Mouse (Mus musculus) kidney, postnatal 0 days (tissue): ENCODE data around the gene Timm29. TPM values are rescaled to one million over a fixed set of nuclear protein-coding genes. Genes with fewer than 3 reads are reported as not detected.

Source experiments
- ATAC-seq: fragments of 200-750 bp; cut with Nextera tagmentation; replicated peaks from 2 replicates; pipeline ENCODE4 v1.8.0; 2017; ENCODE audit warnings: low read depth, moderate number of reproducible peaks, moderate TSS enrichment, moderate library complexity; ENCODE audit not compliant: low FRiP score
- DNase-seq: peaks from one replicate; pipeline ENCODE4 v3.0.0-alpha.2; 2016; ENCODE audit warnings: low spot score
- H3K27ac ChIP-seq: fragments of 300-500 bp; sonication (generic); 2 replicates; pipeline ENCODE4 v1.5.1; 2014; ENCODE audit warnings: mild to moderate bottlenecking
- H3K27me3 ChIP-seq: fragments of 300-500 bp; sonication (generic); 2 replicates; pipeline ENCODE4 v1.6.1; 2014; ENCODE audit warnings: low read length, mixed read lengths; ENCODE audit not compliant: insufficient read depth
- H3K36me3 ChIP-seq: fragments of 300-500 bp; sonication (generic); 2 replicates; pipeline ENCODE4 v1.6.1; 2014; ENCODE audit warnings: low read length, mixed read lengths; ENCODE audit not compliant: insufficient read depth
- H3K4me1 ChIP-seq: fragments of 300-500 bp; sonication (generic); replicated peaks from 2 replicates; pipeline ENCODE4 v1.6.1; 2014; ENCODE audit warnings: antibody characterized with exemption, low read length, mixed read lengths; ENCODE audit not compliant: insufficient read depth
- H3K4me2 ChIP-seq: fragments of 300-500 bp; sonication (generic); 2 replicates; pipeline ENCODE4 v1.6.1; 2014; ENCODE audit warnings: mild to moderate bottlenecking, low read length, moderate library complexity, mixed read lengths
- H3K4me3 ChIP-seq: fragments of 300-500 bp; sonication (generic); replicated peaks from 2 replicates; pipeline ENCODE4 v1.5.1; 2014; ENCODE audit warnings: low read depth, low read length
- H3K9ac ChIP-seq: fragments of 300-500 bp; sonication (generic); 2 replicates; pipeline ENCODE4 v1.6.1; 2014; ENCODE audit warnings: low read depth, low read length
- H3K9me3 ChIP-seq: fragments of 300-500 bp; sonication (generic); replicated peaks from 2 replicates; pipeline ENCODE4 v1.6.1; 2016; ENCODE audit warnings: low read length, inconsistent platforms, mixed read lengths
- CTCF ChIP-seq: IDR thresholded peaks from 2 replicates; pipeline ENCODE4 v1.5.1; 2016; ENCODE audit warnings: antibody characterized with exemption, low read depth, mild to moderate bottlenecking, moderate library complexity
- WGBS: fragments of 180-500 bp; shearing (Covaris S2); extraction: QIAGEN DNeasy Blood & Tissue Kit; methylation state at CpG from one replicate; pipeline ENCODE4 v1.1.7; 2014; 5-methylcytosine and 5-hydroxymethylcytosine counted together
- microRNA counts: library from miRNA; unstranded; fragments of <30 nt; microRNA quantifications from one replicate; lab custom pipeline; 2015
- microRNA-seq: library from miRNA; unstranded; fragments of <30 nt; microRNA quantifications from one replicate; pipeline ENCODE4, GENCODE M21; 2016
- polyA plus RNA-seq: library from polyadenylated mRNA; unstranded; fragments of >200 nt; fragmentation: Nextera tagmentation; extraction: Ambion mirVana; gene quantifications from 2 replicates; pipeline ENCODE4 v1.2.1, GENCODE M21; 2015

Timm29 gene
- polyA plus RNA-seq, 1 experiment from 2014 or later, result 29.2 TPM

GRCm38 (mm10) chr9:21630673-21631072 lies 38.2 kb downstream of the Timm29 start:
- DNase-seq, result peak; percentile 77
- 66% methylated on average over 3 of the region's 3 CpGs for WGBS
- no peak for ATAC-seq

GRCm38 (mm10) chr9:21633106-21633505 lies 40.6 kb downstream of the Timm29 start:
- no peak overlapping the region for H3K4me2 ChIP-seq
- peaks cover 38% of the 10 kb centered on the region for H3K36me3 ChIP-seq

More at GRCm38 (mm10) chr9:21630673-21631072, 38.2 kb downstream of the Timm29 start:
- no peaks in the 10 kb centered on the region for H3K27me3 ChIP-seq
- H3K27ac ChIP-seq, result no peak overlapping the region
- no peak overlapping the region for H3K4me3 ChIP-seq
- H3K9ac ChIP-seq, result no peak overlapping the region
- no peaks in the 10 kb centered on the region for H3K9me3 ChIP-seq
- H3K4me2 ChIP-seq, result no peak overlapping the region
- peaks cover 14% of the 10 kb centered on the region for H3K36me3 ChIP-seq
- peak; percentile 77 for TF ChIP-seq CTCF
- H3K4me1 ChIP-seq, result no peaks in the 10 kb centered on the region

GRCm38 (mm10) chr9:21635639-21636038 lies 43.1 kb downstream of the Timm29 start:
- ATAC-seq, result no peak
- H3K9ac ChIP-seq, result no peak overlapping the region
- H3K4me3 ChIP-seq, result no peak overlapping the region
- no peak for DNase-seq
- peaks cover 60% of the 10 kb centered on the region for H3K36me3 ChIP-seq
- H3K4me2 ChIP-seq, result no peak overlapping the region
- H3K27ac ChIP-seq, result no peak overlapping the region
- no peaks in the 10 kb centered on the region for H3K4me1 ChIP-seq
- H3K27me3 ChIP-seq, result no peaks in the 10 kb centered on the region
- TF ChIP-seq CTCF, result no peak
- 62% methylated on average over 7 of the region's 7 CpGs for WGBS
- no peaks in the 10 kb centered on the region for H3K9me3 ChIP-seq

More at GRCm38 (mm10) chr9:21633106-21633505, 40.6 kb downstream of the Timm29 start:
- 83% methylated on average over 3 of the region's 3 CpGs for WGBS
- Histone ChIP-seq H3K9me3 (no peaks in the 10 kb centered on the region), H3K27ac (no peak overlapping the region), H3K27me3 (no peaks in the 10 kb centered on the region), H3K4me3 (no peak overlapping the region), H3K4me1 (no peaks in the 10 kb centered on the region), H3K9ac (no peak overlapping the region)
- ATAC-seq, result no peak
- no peak for DNase-seq
- no peak for TF ChIP-seq CTCF

GRCm38 (mm10) chr9:21639031-21639430 lies 46.5 kb downstream of the Timm29 start:
- Histone ChIP-seq H3K27me3 (no peaks in the 10 kb centered on the region), H3K4me2 (no peak overlapping the region), H3K9ac (no peak overlapping the region), H3K36me3 (peaks cover 88% of the 10 kb centered on the region), H3K27ac (no peak overlapping the region), H3K4me3 (no peak overlapping the region), H3K4me1 (no peaks in the 10 kb centered on the region), H3K9me3 (no peaks in the 10 kb centered on the region)
- WGBS, result 95% methylated on average over 11 of the region's 11 CpGs
- DNase-seq, result no peak
- TF ChIP-seq CTCF, result no peak
- ATAC-seq, result no peak

MicroRNAs encoded within 50 kb of the gene (microRNA counts, 519-probe panel; counts per million panel counts)
- microRNA mmu-miR-1946b (lab: Ali Mortazavi, UCI), result 330 counts per million, percentile 68 among the panel's probes with 10 or more counts

Small RNA genes within 50 kb of the gene (microRNA-seq; reads per million reads assigned to microRNA genes)
- gene Mir1946b, result not detected

Other genes with a start within 250 kb of the Timm29 start
- gene Ilf3, start 224.9 kb upstream of the Timm29 start, polyA plus RNA-seq, result 113 and 125 TPM in 2 replicates
- 41.1 and 42.0 TPM in 2 replicates for gene Qtrt1, start 180.9 kb upstream of the Timm29 start, polyA plus RNA-seq
- 68.0 and 68.9 TPM in 2 replicates for gene Dnm2, start 167.8 kb upstream of the Timm29 start, polyA plus RNA-seq
- gene Tmed1, start 82.5 kb upstream of the Timm29 start, polyA plus RNA-seq, result 128 and 131 TPM in 2 replicates
- gene AB124611, start 66.5 kb upstream of the Timm29 start, polyA plus RNA-seq, result 2.3 and 2.6 TPM in 2 replicates
- 23.7 and 26.3 TPM in 2 replicates for gene Carm1, start 45.8 kb upstream of the Timm29 start, polyA plus RNA-seq
- gene Yipf2, start 106 bp downstream of the Timm29 start, polyA plus RNA-seq, result 30.2 and 31.6 TPM in 2 replicates
- gene Smarca4, start 23.4 kb downstream of the Timm29 start, polyA plus RNA-seq, result 41.7 and 46.0 TPM in 2 replicates
- 16.9 and 19.6 TPM in 2 replicates for gene Ldlr, start 130.8 kb downstream of the Timm29 start, polyA plus RNA-seq
- gene Spc24, start 167.6 kb downstream of the Timm29 start, polyA plus RNA-seq, result 55.1 and 61.1 TPM in 2 replicates
- 10.1 and 10.3 TPM in 2 replicates for gene Kank2, start 206.0 kb downstream of the Timm29 start, polyA plus RNA-seq
- 5.6 and 6.1 TPM in 2 replicates for gene Angptl8, start 242.8 kb downstream of the Timm29 start, polyA plus RNA-seq